Mouse (Mus musculus) embryonic fibroblast, embryonic 13.5 days (primary cell): Measurements from ENCODE around the gene Grid2.

Experiments
- CTCF ChIP-seq: IDR thresholded peaks from 2 replicates; pipeline ENCODE4 v1.5.1; 2011; ENCODE audit warnings: mild to moderate bottlenecking, control low read depth, low read length, moderate library complexity, borderline replicate concordance; ENCODE audit not compliant: insufficient read depth
- POLR2A ChIP-seq: IDR thresholded peaks from 2 replicates; pipeline ENCODE4 v1.6.1; 2011; ENCODE audit warnings: low read depth, mild to moderate bottlenecking, control low read depth, low read length, moderate library complexity

- TF ChIP-seq CTCF (no peak), POLR2A (no peak)
These were observed 564.6 kb downstream of the Grid2 start for GRCm38 (mm10) chr6:63820236-63820635.
